Mouse (Mus musculus) heart, embryonic 16.5 days (tissue): Measurements from ENCODE around the gene Alx3. TPM values are rescaled to one million over a fixed set of nuclear protein-coding genes. Genes with fewer than 3 reads are reported as not detected.

Experiments used
- ATAC-seq: fragments of 200-750 bp; cut with Nextera tagmentation; replicated peaks from 2 replicates; pipeline ENCODE4 v1.8.0; 2017; ENCODE audit warnings: moderate number of reproducible peaks; ENCODE audit not compliant: insufficient read depth, low FRiP score; ENCODE audit errors: extremely low read depth
- H3K27ac ChIP-seq: fragments of 300-500 bp; sonication (generic); 2 replicates; pipeline ENCODE4 v1.5.1; 2014; ENCODE audit warnings: mild to moderate bottlenecking, low read length, control low read depth, moderate library complexity
- H3K27me3 ChIP-seq: fragments of 300-500 bp; sonication (generic); 2 replicates; pipeline ENCODE4 v1.6.1; 2014; ENCODE audit warnings: low read length, mixed read lengths; ENCODE audit not compliant: control insufficient read depth, insufficient read depth
- H3K36me3 ChIP-seq: fragments of 300-500 bp; sonication (generic); 2 replicates; pipeline ENCODE4 v1.6.1; 2014; ENCODE audit not compliant: control insufficient read depth, insufficient read depth
- H3K4me1 ChIP-seq: fragments of 300-500 bp; sonication (generic); 2 replicates; pipeline ENCODE4 v1.6.1; 2014; ENCODE audit warnings: low read length, mixed read lengths; ENCODE audit not compliant: control insufficient read depth, insufficient read depth
- H3K4me2 ChIP-seq: fragments of 300-500 bp; sonication (generic); 2 replicates; pipeline ENCODE4 v1.6.1; 2014; ENCODE audit warnings: low read depth, mild to moderate bottlenecking, control low read depth, low read length
- H3K4me3 ChIP-seq: fragments of 300-500 bp; sonication (generic); 2 replicates; pipeline ENCODE4 v1.5.1; 2014; ENCODE audit warnings: mild to moderate bottlenecking, control low read depth, low read length
- H3K9ac ChIP-seq: fragments of 300-500 bp; sonication (generic); 2 replicates; pipeline ENCODE4 v1.6.1; 2014; ENCODE audit warnings: low read length, control low read depth
- H3K9me3 ChIP-seq: fragments of 300-500 bp; sonication (generic); replicated peaks from 2 replicates; pipeline ENCODE4 v1.6.1; 2016; ENCODE audit warnings: low read length; ENCODE audit not compliant: control insufficient read depth
- WGBS: fragments of 180-500 bp; shearing (Covaris S2); extraction: QIAGEN DNeasy Blood & Tissue Kit; methylation state at CpG from one replicate; pipeline ENCODE4 v1.1.7; 2014; 5-methylcytosine and 5-hydroxymethylcytosine counted together
- polyA plus RNA-seq: library from polyadenylated mRNA; unstranded; fragments of >200 nt; fragmentation: Nextera tagmentation; extraction: Ambion mirVana; gene quantifications from 2 replicates; pipeline ENCODE4 v1.2.1, GENCODE M21; 2015

The Alx3 gene
- polyA plus RNA-seq: 0.10 and 0.26 TPM in 2 replicates

DNA sequence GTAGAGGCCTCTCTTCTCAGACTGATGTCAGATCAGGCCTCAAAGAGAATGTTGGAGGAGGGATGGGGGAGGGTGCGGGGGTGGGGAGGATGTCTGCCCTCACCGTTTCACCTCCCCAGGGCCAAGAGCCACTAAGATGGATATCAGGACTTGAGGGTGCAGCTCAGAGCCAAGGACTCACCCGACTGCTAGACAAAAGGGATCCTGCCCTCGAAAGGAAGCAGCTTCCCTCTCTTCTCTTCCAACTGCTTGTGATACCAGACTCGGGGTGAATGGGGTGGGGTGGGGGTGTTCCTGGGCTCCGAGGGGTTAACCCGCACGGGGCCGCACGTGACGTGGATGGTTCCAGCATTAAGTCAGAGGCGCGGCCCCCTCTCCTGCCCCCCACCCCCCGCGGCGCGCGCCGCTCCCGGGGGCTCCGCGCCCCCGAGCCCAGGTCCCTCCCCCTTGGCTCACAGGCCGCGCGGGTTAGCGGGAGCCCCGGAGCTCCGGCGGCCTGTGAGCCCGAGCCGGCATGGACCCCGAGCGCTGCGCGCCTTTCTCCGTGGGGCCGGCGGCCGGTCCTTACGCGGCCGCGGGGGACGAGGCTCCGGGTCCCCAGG lies at the start of gene Alx3:
Gene Alx3 (plus strand): TSS at position 370 of the 602 bp plus-strand sequence.
- Histone ChIP-seq H3K9ac (peak within 1 kb of the TSS; percentile 20), H3K4me1 (peaks cover 14% of the 10 kb centered on the region), H3K27ac (no peak within 1 kb of the TSS), H3K36me3 (no peaks in the 10 kb centered on the region), H3K4me3 (peak within 1 kb of the TSS; percentile 48), H3K9me3 (no peaks in the 10 kb centered on the region), H3K4me2 (peak within 1 kb of the TSS; percentile 66), H3K27me3 (peaks cover 81% of the 10 kb centered on the region)
- WGBS: 3% methylated on average over 40 of the region's 46 CpGs
- 0 out of 2 replicates have a peak, but pooled peaks have one; percentile 11 for ATAC-seq

- Histone ChIP-seq H3K4me3 (no peak overlapping the region), H3K36me3 (no peaks in the 10 kb centered on the region), H3K4me1 (peaks cover 8% of the 10 kb centered on the region), H3K27ac (no peak overlapping the region), H3K27me3 (no peaks in the 10 kb centered on the region), H3K9me3 (no peaks in the 10 kb centered on the region), H3K9ac (no peak overlapping the region), H3K4me2 (no peak overlapping the region)
- ATAC-seq: no peak
- WGBS: 65% methylated on average over 5 of the region's 5 CpGs
Measured at GRCm38 (mm10) chr3:107545278-107545677, 49.6 kb upstream of the Alx3 start.

DNA sequence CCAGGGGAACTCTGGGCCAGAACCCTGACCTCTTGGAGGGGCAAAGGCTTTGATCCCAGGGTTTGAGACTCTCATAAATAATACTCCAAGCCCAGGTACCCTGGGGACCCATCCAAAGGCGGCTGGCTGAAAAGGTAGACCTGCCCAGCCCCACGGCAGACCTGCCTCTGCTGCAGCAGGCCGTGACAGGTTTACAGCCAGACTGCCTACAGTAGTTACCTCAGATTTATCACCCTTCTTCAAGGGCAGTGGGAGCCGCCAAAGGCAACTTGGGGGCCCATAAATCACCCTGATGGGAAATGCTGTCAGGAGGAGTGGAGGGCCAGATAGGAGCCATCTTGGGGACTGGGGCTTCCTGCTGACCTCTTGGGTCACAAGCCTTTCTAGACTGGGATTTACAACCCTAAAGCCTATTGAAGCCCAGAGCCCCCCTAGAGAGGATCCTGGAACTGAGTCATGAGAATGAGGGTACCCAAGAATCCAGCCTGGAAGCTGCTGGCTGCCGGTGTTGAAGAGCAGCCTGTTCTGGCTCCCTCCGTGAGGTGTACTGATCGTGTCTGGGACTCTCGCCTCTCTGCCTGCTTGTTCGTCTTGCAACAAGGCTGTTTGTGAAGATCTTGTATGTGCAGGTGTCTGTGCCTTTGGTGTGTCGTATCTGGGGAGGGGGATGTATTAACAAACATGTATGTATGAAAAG lies 49.0 kb upstream of the Alx3 start:
- H3K4me2 ChIP-seq: no peak overlapping the region
- H3K4me3 ChIP-seq: no peak overlapping the region
- WGBS: 73% methylated on average over 10 of the region's 10 CpGs
- no peaks in the 10 kb centered on the region for H3K27me3 ChIP-seq
- ATAC-seq: no peak
- H3K4me1 ChIP-seq: peaks cover 8% of the 10 kb centered on the region
- H3K9me3 ChIP-seq: no peaks in the 10 kb centered on the region
- H3K9ac ChIP-seq: no peak overlapping the region
- no peaks in the 10 kb centered on the region for H3K36me3 ChIP-seq
- no peak overlapping the region for H3K27ac ChIP-seq

- H3K4me2 ChIP-seq: no peak overlapping the region
- H3K4me3 ChIP-seq: no peak overlapping the region
- peak; percentile 76 for ATAC-seq
- H3K9me3 ChIP-seq: no peaks in the 10 kb centered on the region
- H3K4me1 ChIP-seq: peaks cover 8% of the 10 kb centered on the region
- 42% methylated on average over 2 of the region's 2 CpGs for WGBS
- no peak overlapping the region for H3K27ac ChIP-seq
- H3K36me3 ChIP-seq: no peaks in the 10 kb centered on the region
- H3K27me3 ChIP-seq: no peaks in the 10 kb centered on the region
- H3K9ac ChIP-seq: no peak overlapping the region
Measured at GRCm38 (mm10) chr3:107546956-107547355, 47.9 kb upstream of the Alx3 start.

DNA sequence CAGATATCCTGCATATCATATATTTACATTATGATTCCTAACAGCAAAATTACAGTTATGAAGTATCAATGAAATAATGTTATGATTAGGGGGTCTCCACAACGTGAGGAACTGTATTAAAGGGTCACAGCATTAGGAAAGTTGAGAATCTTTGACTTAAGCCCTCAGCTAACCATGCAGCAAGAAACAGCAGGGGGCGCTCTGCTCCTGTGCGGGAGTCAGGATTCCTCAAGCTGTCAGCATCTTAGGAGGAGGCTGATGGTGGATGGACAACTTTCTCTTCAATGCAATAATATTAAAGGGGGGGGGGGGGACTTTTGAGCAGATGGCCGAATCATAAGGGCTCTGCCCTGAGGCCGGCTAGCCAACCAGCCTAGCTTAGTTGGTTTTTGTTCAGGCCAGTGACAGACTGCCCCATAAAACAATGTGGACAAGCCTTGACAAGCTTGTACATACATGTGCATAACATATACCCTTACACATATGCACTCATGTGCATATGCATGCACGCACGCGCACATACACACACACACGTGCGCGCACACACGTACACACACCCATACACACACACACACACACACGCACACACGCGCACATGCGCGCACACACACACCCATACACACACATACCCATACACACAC lies 44.3 kb upstream of the Alx3 start:
- no peaks in the 10 kb centered on the region for H3K9me3 ChIP-seq
- no peaks in the 10 kb centered on the region for H3K27me3 ChIP-seq
- H3K36me3 ChIP-seq: no peaks in the 10 kb centered on the region
- H3K4me1 ChIP-seq: peaks cover 8% of the 10 kb centered on the region
- ATAC-seq: no peak
- H3K27ac ChIP-seq: no peak overlapping the region
- H3K4me3 ChIP-seq: no peak overlapping the region
- H3K9ac ChIP-seq: no peak overlapping the region
- H3K4me2 ChIP-seq: no peak overlapping the region
- WGBS: 72% methylated on average over 17 of the region's 17 CpGs

DNA sequence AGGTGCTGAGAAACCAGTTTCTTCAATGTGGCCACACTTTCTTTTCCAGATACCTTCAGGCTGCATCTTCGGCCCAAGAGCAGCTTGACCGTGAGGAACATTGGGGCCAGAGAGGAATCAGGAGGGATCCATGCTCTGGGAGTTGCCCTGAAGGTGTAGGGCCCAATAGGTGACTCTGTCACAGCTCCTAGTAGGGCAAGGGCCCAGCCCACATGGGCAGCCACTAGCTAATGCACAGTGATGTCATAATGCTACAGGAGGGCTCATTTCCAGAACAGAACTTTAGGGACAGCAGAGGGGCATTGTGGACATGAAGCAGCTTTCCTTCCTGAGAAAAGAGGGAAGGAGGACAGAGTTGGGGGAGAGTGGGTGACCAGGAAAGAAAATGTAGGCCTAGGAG lies 40.0 kb upstream of the Alx3 start, which contains the start of gene Ubl4b:
Gene Ubl4b (minus strand): TSS at position 232 of the 400 bp plus-strand sequence.
- Histone ChIP-seq H3K4me2 (no peak within 1 kb of the TSS), H3K27me3 (peaks cover 5% of the 10 kb centered on the region; the same call in 1 of the 2 replicates), H3K4me1 (0 out of 2 replicates have a peak, but pooled peaks cover 2% of the 10 kb centered on the region), H3K36me3 (no peaks in the 10 kb centered on the region), H3K9ac (no peak within 1 kb of the TSS), H3K27ac (no peak within 1 kb of the TSS), H3K4me3 (no peak within 1 kb of the TSS), H3K9me3 (no peaks in the 10 kb centered on the region)
- no peak for ATAC-seq
- 90% methylated on average over 2 of the region's 2 CpGs for WGBS

GRCm38 (mm10) chr3:107558740-107559139 lies 36.1 kb upstream of the Alx3 start:
- ATAC-seq: no peak
- Histone ChIP-seq H3K9me3 (no peaks in the 10 kb centered on the region), H3K4me3 (no peak overlapping the region), H3K27ac (no peak overlapping the region), H3K4me2 (no peak overlapping the region), H3K4me1 (peaks cover 21% of the 10 kb centered on the region), H3K36me3 (no peaks in the 10 kb centered on the region), H3K27me3 (peaks cover 5% of the 10 kb centered on the region; the same call in 1 of the 2 replicates), H3K9ac (no peak overlapping the region)
- 24% methylated on average over 3 of the region's 3 CpGs for WGBS

- 6% methylated on average over 3 of the region's 3 CpGs for WGBS
- peaks cover 5% of the 10 kb centered on the region; the same call in 1 of the 2 replicates for H3K27me3 ChIP-seq
- H3K4me1 ChIP-seq: peaks cover 21% of the 10 kb centered on the region
- no peak overlapping the region for H3K4me3 ChIP-seq
- H3K4me2 ChIP-seq: no peak overlapping the region
- H3K27ac ChIP-seq: no peak overlapping the region
- H3K9ac ChIP-seq: no peak overlapping the region
- no peaks in the 10 kb centered on the region for H3K9me3 ChIP-seq
- H3K36me3 ChIP-seq: no peaks in the 10 kb centered on the region
- ATAC-seq: peak; percentile 70
Measured at GRCm38 (mm10) chr3:107559183-107559582, 35.6 kb upstream of the Alx3 start.

DNA sequence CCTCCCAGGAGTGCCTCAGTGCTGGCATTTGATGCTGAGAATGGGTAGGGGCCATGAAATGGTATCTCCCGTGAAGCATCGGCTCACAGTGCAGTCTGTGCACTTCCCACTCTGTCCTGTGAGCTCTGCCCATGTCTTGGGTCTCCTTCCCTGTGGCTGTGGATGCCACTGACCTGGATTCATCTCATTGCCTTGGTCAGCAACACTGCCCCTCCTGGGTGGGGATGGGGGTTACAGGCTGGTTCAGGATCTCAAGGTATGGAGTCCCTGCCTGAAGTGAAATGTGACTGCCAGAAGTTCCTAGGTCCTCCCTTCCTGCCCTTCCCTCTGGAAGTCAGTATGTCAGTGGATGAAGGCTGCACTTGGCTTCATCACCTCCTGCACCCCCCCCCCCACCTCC lies 32.7 kb upstream of the Alx3 start:
- peaks cover 34% of the 10 kb centered on the region for H3K4me1 ChIP-seq
- H3K27me3 ChIP-seq: peaks cover 5% of the 10 kb centered on the region; the same call in 1 of the 2 replicates
- no peak overlapping the region for H3K9ac ChIP-seq
- H3K27ac ChIP-seq: no peak overlapping the region
- no peak for ATAC-seq
- H3K36me3 ChIP-seq: no peaks in the 10 kb centered on the region
- H3K4me3 ChIP-seq: no peak overlapping the region
- WGBS: 75% methylated on average over 2 of the region's 2 CpGs
- no peak overlapping the region for H3K4me2 ChIP-seq
- H3K9me3 ChIP-seq: no peaks in the 10 kb centered on the region
